Mouse (Mus musculus) cerebellum, adult 2 months (tissue): ENCODE data around the gene Smdt1.

Experiments used
- CTCF ChIP-seq: fragments of 200-500 bp; IDR thresholded peaks from 2 replicates; pipeline ENCODE4 v1.5.1; 2011; ENCODE audit warnings: low read depth, mild to moderate bottlenecking, control low read depth, low read length, moderate library complexity, borderline replicate concordance; ENCODE audit not compliant: insufficient read depth
- POLR2A ChIP-seq: fragments of 200-500 bp; IDR thresholded peaks from 2 replicates; pipeline ENCODE4 v1.6.1; 2011; ENCODE audit warnings: low read length, control low read depth, borderline replicate concordance; ENCODE audit not compliant: insufficient read depth

DNA sequence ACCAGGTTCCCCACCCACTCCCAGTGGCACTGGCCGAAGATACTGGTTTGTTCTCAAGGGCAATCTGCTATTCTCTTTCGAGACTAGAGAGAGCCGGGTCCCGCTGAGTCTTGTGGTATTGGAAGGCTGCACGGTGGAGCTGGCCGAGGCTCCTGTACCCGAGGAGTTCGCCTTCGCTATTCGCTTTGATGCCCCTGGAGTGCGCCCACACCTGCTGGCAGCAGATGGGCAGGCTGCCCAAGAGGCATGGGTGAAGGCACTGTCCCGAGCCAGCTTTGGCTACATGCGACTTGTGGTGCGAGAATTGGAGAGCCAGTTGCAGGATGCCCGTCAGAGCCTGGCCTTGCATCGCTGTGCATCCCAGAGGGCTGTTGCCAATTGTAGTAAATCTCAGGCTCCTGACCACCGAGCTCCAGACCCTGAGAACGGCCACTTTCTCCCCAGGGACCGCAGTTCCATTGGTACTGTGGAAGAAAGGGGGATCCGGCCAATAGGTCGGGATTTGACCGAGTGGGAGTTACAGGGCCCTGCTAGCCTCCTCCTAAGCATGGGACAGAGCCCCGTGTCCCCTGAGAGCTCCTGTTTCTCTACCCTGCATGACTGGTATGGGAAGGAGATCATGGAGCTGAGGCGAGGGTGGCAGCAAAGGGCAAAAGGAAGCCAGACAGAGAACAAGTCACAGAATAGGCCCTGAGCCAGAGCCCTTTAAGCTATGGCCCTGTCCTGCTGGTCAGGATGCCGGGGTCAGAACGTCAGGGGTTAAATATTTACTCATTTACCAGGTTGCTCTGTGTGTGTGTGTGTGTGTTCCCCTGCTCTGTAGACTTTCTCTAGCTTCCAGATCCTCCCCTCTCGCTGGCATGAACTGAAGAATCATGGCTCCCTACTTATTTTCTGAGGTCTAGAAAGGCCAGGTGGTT lies 4.9 kb downstream of the Smdt1 start:
- no peak for TF ChIP-seq CTCF
- TF ChIP-seq POLR2A = no peak
